Mouse (Mus musculus): ENCODE measurements around the gene Cox7a1. TPM values are rescaled to one million over a fixed set of nuclear protein-coding genes. Genes with fewer than 3 reads are reported as not detected.
A peak's percentile ranks its signal among the peaks of the same experiment; 100 is the strongest.
"Not testable (repeated sequence)": the region's sequence is repeated elsewhere in the genome, so short reads cannot be mapped to it uniquely, and the experiment has no call there.

The Cox7a1 gene
- total RNA-seq, 1 experiment: 54.8 TPM

GRCm38 (mm10) chr7:30205383-30205782, 21.4 kb downstream of the Cox7a1 start:
- 0 out of 2 replicates have a peak, but pooled peaks have one; percentile 43 for TF ChIP-seq MAFK (IDR thresholded peaks at IDR 0.05; ENCODE audit: insufficient read depth, low read depth, low read length)
- no peak for TF ChIP-seq ZNF384 (IDR thresholded peaks at IDR 0.05; ENCODE audit: low read depth, low read length)
- no peak for TF ChIP-seq HCFC1 (IDR thresholded peaks at IDR 0.05; ENCODE audit: borderline replicate concordance, insufficient read depth, low read length)
- TF ChIP-seq ZC3H11A (IDR thresholded peaks at IDR 0.05; ENCODE audit: borderline replicate concordance, low read depth, low read length): 0 out of 2 replicates have a peak, but pooled peaks have one; percentile 44
- TF ChIP-seq CHD2 (IDR thresholded peaks at IDR 0.05; ENCODE audit: low read depth, low read length): no peak
- Histone ChIP-seq H3K4me1 (ENCODE audit: control insufficient read depth in 2 of 2, insufficient read depth in 2 of 2, low read length in 2 of 2, poor library complexity in 1 of 2) (peaks cover 1 to 13% of the 10 kb centered on the region in 2 experiments; a peak in 3 of 4 replicates), H3K4me3 (ENCODE audit: insufficient read depth in 1 of 2, low read depth in 1 of 2, low read length in 2 of 2, poor library complexity in 1 of 2, severe bottlenecking in 1 of 2) (no peak overlapping the region), H3K27ac (ENCODE audit: insufficient read depth, low read depth, low read length, poor library complexity, severe bottlenecking) (no peak overlapping the region), H3K9ac (ENCODE audit: insufficient read depth, low read depth, low read length, poor library complexity, severe bottlenecking) (no peak overlapping the region), H3K9me3 (ENCODE audit: control insufficient read depth, insufficient read depth, low read depth, low read length) (no peaks in the 10 kb centered on the region), H3K36me3 (ENCODE audit: control insufficient read depth, insufficient read depth, low read length, poor library complexity, severe bottlenecking) (no peaks in the 10 kb centered on the region)
- DNase-seq (ENCODE audit: low read depth, low spot score): no peak
- in situ Hi-C loops (cut with MboI; ENCODE audit: low sequenced_read_pairs in 2 of 2, unreplicated experiment in 2 of 2): no loop called here

DNA sequence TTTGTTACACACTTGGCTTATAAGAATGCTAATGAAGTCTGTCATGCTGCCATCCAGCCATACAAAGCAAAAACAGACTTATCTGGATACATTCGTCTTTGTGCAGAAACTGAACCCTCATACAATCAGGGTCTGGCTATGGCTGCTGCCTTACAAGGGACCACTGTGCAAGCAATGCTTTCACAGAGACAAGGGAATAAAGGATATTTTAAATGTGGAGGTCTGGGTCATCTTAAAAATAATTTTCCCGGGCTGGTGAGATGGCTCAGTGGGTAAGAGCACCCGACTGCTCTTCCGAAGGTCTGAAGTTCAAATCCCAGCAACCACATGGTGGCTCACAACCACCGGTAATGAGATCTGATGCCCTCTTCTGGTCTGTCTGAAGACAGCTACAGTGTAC, 22.4 kb downstream of the Cox7a1 start:
- H3K9me3 ChIP-seq (ENCODE audit: control insufficient read depth, insufficient read depth, low read depth, low read length); DNase-seq (ENCODE audit: low read depth, low spot score); H3K9ac ChIP-seq (ENCODE audit: insufficient read depth, low read depth, low read length, poor library complexity, severe bottlenecking); H3K36me3 ChIP-seq (ENCODE audit: control insufficient read depth, insufficient read depth, low read length, poor library complexity, severe bottlenecking); in situ Hi-C loops (cut with MboI; ENCODE audit: low sequenced_read_pairs in 2 of 2, unreplicated experiment in 2 of 2); H3K4me3 ChIP-seq (ENCODE audit: insufficient read depth in 1 of 2, low read depth in 1 of 2, low read length in 2 of 2, poor library complexity in 1 of 2, severe bottlenecking in 1 of 2); H3K27ac ChIP-seq (ENCODE audit: insufficient read depth, low read depth, low read length, poor library complexity, severe bottlenecking): not testable (repeated sequence)
- H3K4me1 ChIP-seq (ENCODE audit: control insufficient read depth in 2 of 2, insufficient read depth in 2 of 2, low read length in 2 of 2, poor library complexity in 1 of 2): peaks cover 1 to 12% of the 10 kb centered on the region in 2 experiments; a peak in 3 of 4 replicates

- Histone ChIP-seq H3K36me3 (ENCODE audit: control insufficient read depth, insufficient read depth, low read length, poor library complexity, severe bottlenecking) (no peaks in the 10 kb centered on the region), H3K4me1 (ENCODE audit: control insufficient read depth in 2 of 2, insufficient read depth in 2 of 2, low read length in 2 of 2, poor library complexity in 1 of 2) (no peaks in the 10 kb centered on the region), H3K4me3 (ENCODE audit: insufficient read depth in 1 of 2, low read depth in 1 of 2, low read length in 2 of 2, poor library complexity in 1 of 2, severe bottlenecking in 1 of 2) (no peak overlapping the region), H3K27ac (ENCODE audit: insufficient read depth, low read depth, low read length, poor library complexity, severe bottlenecking) (peak overlapping the region; percentile 63; the same call in 1 of the 2 replicates), H3K9me3 (ENCODE audit: control insufficient read depth, insufficient read depth, low read depth, low read length) (no peaks in the 10 kb centered on the region), H3K9ac (ENCODE audit: insufficient read depth, low read depth, low read length, poor library complexity, severe bottlenecking) (no peak overlapping the region)
- TF ChIP-seq CHD2 (IDR thresholded peaks at IDR 0.05; ENCODE audit: low read depth, low read length) (no peak), MAFK (IDR thresholded peaks at IDR 0.05; ENCODE audit: insufficient read depth, low read depth, low read length) (no peak), ZC3H11A (IDR thresholded peaks at IDR 0.05; ENCODE audit: borderline replicate concordance, low read depth, low read length) (no peak), ZNF384 (IDR thresholded peaks at IDR 0.05; ENCODE audit: low read depth, low read length) (no peak), HCFC1 (IDR thresholded peaks at IDR 0.05; ENCODE audit: borderline replicate concordance, insufficient read depth, low read length) (no peak)
- in situ Hi-C loops (cut with MboI; ENCODE audit: low sequenced_read_pairs in 2 of 2, unreplicated experiment in 2 of 2): loop anchor here in 1 of 2 experiments (10.0 kb wide), 1 partner anchor 56 kb away; no protein-coding TSS in a partner anchor
- DNase-seq (ENCODE audit: low read depth, low spot score): no peak
These were observed 27.1 kb downstream of the Cox7a1 start for GRCm38 (mm10) chr7:30211025-30211424.

- in situ Hi-C loops (cut with MboI; ENCODE audit: low sequenced_read_pairs in 2 of 2, unreplicated experiment in 2 of 2): loop anchor here in 1 of 2 experiments (10.0 kb wide), 1 partner anchor 59 kb away; no protein-coding TSS in a partner anchor
- no peak for TF ChIP-seq MAFK (IDR thresholded peaks at IDR 0.05; ENCODE audit: insufficient read depth, low read depth, low read length)
These were observed 29.9 kb downstream of the Cox7a1 start for GRCm38 (mm10) chr7:30213881-30214280.

DNA sequence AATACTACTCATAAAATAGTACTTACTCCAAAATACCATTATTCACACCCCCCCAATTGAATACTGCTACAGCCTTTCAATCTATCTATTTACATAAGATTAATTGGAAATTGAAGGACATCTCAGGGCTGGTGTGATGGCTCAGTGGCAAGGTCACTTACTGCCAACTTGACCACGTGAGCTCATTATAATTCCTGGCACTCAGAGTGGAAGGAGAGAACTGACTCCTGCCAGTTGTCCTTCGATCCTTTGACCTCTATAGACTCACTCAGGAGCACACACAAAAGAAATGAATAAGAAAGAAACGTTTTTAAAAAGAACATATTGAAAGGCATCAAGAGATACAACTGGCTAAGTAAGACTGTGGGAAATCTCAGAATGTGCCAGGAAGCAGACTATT, 31.9 kb downstream of the Cox7a1 start:
- peaks cover 0 to 8% of the 10 kb centered on the region in 2 experiments; a peak in 1 of 4 replicates for H3K4me1 ChIP-seq (ENCODE audit: control insufficient read depth in 2 of 2, insufficient read depth in 2 of 2, low read length in 2 of 2, poor library complexity in 1 of 2)
- TF ChIP-seq ZNF384 (IDR thresholded peaks at IDR 0.05; ENCODE audit: low read depth, low read length) (no peak), CHD2 (IDR thresholded peaks at IDR 0.05; ENCODE audit: low read depth, low read length) (no peak), MAFK (IDR thresholded peaks at IDR 0.05; ENCODE audit: insufficient read depth, low read depth, low read length) (no peak), HCFC1 (IDR thresholded peaks at IDR 0.05; ENCODE audit: borderline replicate concordance, insufficient read depth, low read length) (no peak), ZC3H11A (IDR thresholded peaks at IDR 0.05; ENCODE audit: borderline replicate concordance, low read depth, low read length) (no peak)
- no peak overlapping the region for H3K4me3 ChIP-seq (ENCODE audit: insufficient read depth in 1 of 2, low read depth in 1 of 2, low read length in 2 of 2, poor library complexity in 1 of 2, severe bottlenecking in 1 of 2)
- no peaks in the 10 kb centered on the region for H3K9me3 ChIP-seq (ENCODE audit: control insufficient read depth, insufficient read depth, low read depth, low read length)
- in situ Hi-C loops (cut with MboI; ENCODE audit: low sequenced_read_pairs in 2 of 2, unreplicated experiment in 2 of 2): loop anchor here in 1 of 2 experiments (10.0 kb wide), 1 partner anchor 61 kb away; no protein-coding TSS in a partner anchor
- H3K27ac ChIP-seq (ENCODE audit: insufficient read depth, low read depth, low read length, poor library complexity, severe bottlenecking): no peak overlapping the region; the same call in 1 of the 2 replicates
- no peaks in the 10 kb centered on the region for H3K36me3 ChIP-seq (ENCODE audit: control insufficient read depth, insufficient read depth, low read length, poor library complexity, severe bottlenecking)
- no peak overlapping the region for H3K9ac ChIP-seq (ENCODE audit: insufficient read depth, low read depth, low read length, poor library complexity, severe bottlenecking)
- no peak for DNase-seq (ENCODE audit: low read depth, low spot score)

More at GRCm38 (mm10) chr7:30213881-30214280, 29.9 kb downstream of the Cox7a1 start:
- Histone ChIP-seq H3K36me3 (ENCODE audit: control insufficient read depth, insufficient read depth, low read length, poor library complexity, severe bottlenecking) (no peaks in the 10 kb centered on the region), H3K27ac (ENCODE audit: insufficient read depth, low read depth, low read length, poor library complexity, severe bottlenecking) (no peak overlapping the region), H3K4me3 (ENCODE audit: insufficient read depth in 1 of 2, low read depth in 1 of 2, low read length in 2 of 2, poor library complexity in 1 of 2, severe bottlenecking in 1 of 2) (no peak overlapping the region), H3K9ac (ENCODE audit: insufficient read depth, low read depth, low read length, poor library complexity, severe bottlenecking) (no peak overlapping the region), H3K4me1 (ENCODE audit: control insufficient read depth in 2 of 2, insufficient read depth in 2 of 2, low read length in 2 of 2, poor library complexity in 1 of 2) (peaks cover 0 to 2% of the 10 kb centered on the region in 2 experiments; a peak in 1 of 4 replicates), H3K9me3 (ENCODE audit: control insufficient read depth, insufficient read depth, low read depth, low read length) (no peaks in the 10 kb centered on the region)
- DNase-seq (ENCODE audit: low read depth, low spot score): no peak
